ENCODE assay signal across 8 mouse cellular contexts in genomic region chr12:69776607-69777340, GRCm38 (mm10). TPM values are rescaled to one million over a fixed set of nuclear protein-coding genes. Genes with fewer than 3 reads are reported as not detected.
DNase-seq lines count a peak whose midpoint lies in the region; ATAC-seq and TF ChIP-seq lines count a peak whose summit lies in the region.
"Had no signal": no experiment of that assay in that cellular context is flagged by ENCODE, and none has a peak within 500 bp of the region (broad histone marks: within the 10 kb centered on the region; RNA-seq: fewer than 3 reads in every experiment).

No protein-coding gene starts in this region.

- peaks cover 16% of the 10 kb centered on the region; the same call in 1 of the 2 replicates for H3K4me1 ChIP-seq in kidney, postnatal 0 days (replicated peaks; ENCODE audit: insufficient read depth, low read length)
- no peaks in the 10 kb centered on the region for H3K4me1 ChIP-seq in hindbrain, embryonic 16.5 days (ENCODE audit: control insufficient read depth, insufficient read depth, low read depth, low read length)

- peak; percentile 37 for DNase-seq in thymus, postnatal 14 days
- DNase-seq in thymus, postnatal 0 days (ENCODE audit: low spot score), result no peak
- DNase-seq in kidney, postnatal 0 days (ENCODE audit: low spot score), result no peak
- peak; percentile 30 for DNase-seq in lung, postnatal 14 days
- DNase-seq in gastrocnemius, adult 18-20 months (ENCODE audit: low spot score), result no peak
- DNase-seq: heart, postnatal 4 days had no signal

- 57% methylated on average over 11 of the region's 11 CpGs for WGBS in kidney, postnatal 0 days
- WGBS in hindbrain, embryonic 16.5 days, result 76% methylated on average over 11 of the region's 11 CpGs

- no peak overlapping the region for H3K4me3 ChIP-seq in kidney, postnatal 0 days (replicated peaks; ENCODE audit: low read depth, low read length)
- H3K4me3 ChIP-seq in hindbrain, embryonic 16.5 days (ENCODE audit: low read length), result no peak overlapping the region

- no peaks in the 10 kb centered on the region for H3K27me3 ChIP-seq in kidney, postnatal 0 days (ENCODE audit: insufficient read depth, low read length)
- H3K27me3 ChIP-seq in hindbrain, embryonic 16.5 days (replicated peaks; ENCODE audit: control insufficient read depth, insufficient read depth, low read length), result no peaks in the 10 kb centered on the region

- no peak for TF ChIP-seq CTCF in kidney, postnatal 0 days (IDR thresholded peaks at IDR 0.05; ENCODE audit: low read depth)

- ATAC-seq in kidney, postnatal 0 days (replicated peaks; ENCODE audit: low FRiP score, low read depth), result no peak; the same call in 1 of the 2 replicates
- ATAC-seq in hindbrain, embryonic 16.5 days, result no peak
- no peak for ATAC-seq in cerebellum, adult (ENCODE audit: insufficient number of reproducible peaks, low FRiP score, low TSS enrichment)

- H3K36me3 ChIP-seq in kidney, postnatal 0 days (ENCODE audit: insufficient read depth, low read length), result no peaks in the 10 kb centered on the region; the same call in 1 of the 2 replicates
- no peaks in the 10 kb centered on the region for H3K36me3 ChIP-seq in hindbrain, embryonic 16.5 days (ENCODE audit: control insufficient read depth, insufficient read depth, low read length)

- no peak overlapping the region for H3K9ac ChIP-seq in kidney, postnatal 0 days (ENCODE audit: low read depth, low read length)
- no peak overlapping the region for H3K9ac ChIP-seq in hindbrain, embryonic 16.5 days (ENCODE audit: low read depth, low read length)

- H3K9me3 ChIP-seq in kidney, postnatal 0 days (replicated peaks; ENCODE audit: low read length), result no peaks in the 10 kb centered on the region
- H3K9me3 ChIP-seq in hindbrain, embryonic 16.5 days (ENCODE audit: control insufficient read depth, low read length), result no peaks in the 10 kb centered on the region

- H3K4me2 ChIP-seq in kidney, postnatal 0 days (ENCODE audit: low read length), result no peak overlapping the region
- no peak overlapping the region for H3K4me2 ChIP-seq in hindbrain, embryonic 16.5 days (ENCODE audit: low read length)

- H3K27ac ChIP-seq in kidney, postnatal 0 days, result peak overlapping the region; percentile 87
- H3K27ac ChIP-seq in hindbrain, embryonic 16.5 days (ENCODE audit: low read depth, low read length), result no peak overlapping the region

RNA-seq across cellular contexts. Expression of gene Cdkl1, which starts 14.3 kb away (rescaled TPM):
- 4.2 and 7.8 TPM in 2 replicates for polyA plus RNA-seq in thymus, postnatal 0 days (2015; fragmentation: Nextera tagmentation; extraction: Ambion mirVana)
- 85.5 and 93.2 TPM in 2 replicates for polyA plus RNA-seq in kidney, postnatal 0 days (2015; fragmentation: Nextera tagmentation; extraction: Ambion mirVana)
- polyA plus RNA-seq in hindbrain, embryonic 16.5 days (2015; fragmentation: Nextera tagmentation; extraction: Ambion mirVana), result 13.2 and 16.5 TPM in 2 replicates
- 1 to 10 TPM; 1.0 to 1.6 TPM for total RNA-seq in gastrocnemius, adult 18-20 months (2021)

RNA-seq across cellular contexts. Expression of gene Atp5s, which starts 52.0 kb away (rescaled TPM):
- polyA plus RNA-seq in thymus, postnatal 0 days (2015; fragmentation: Nextera tagmentation; extraction: Ambion mirVana), result 19.1 and 19.8 TPM in 2 replicates
- polyA plus RNA-seq in kidney, postnatal 0 days (2015; fragmentation: Nextera tagmentation; extraction: Ambion mirVana), result 29.5 and 32.9 TPM in 2 replicates
- 38.9 and 42.6 TPM in 2 replicates for polyA plus RNA-seq in hindbrain, embryonic 16.5 days (2015; fragmentation: Nextera tagmentation; extraction: Ambion mirVana)
- total RNA-seq in gastrocnemius, adult 18-20 months (2021), result 10 to 100 TPM; 20.1 to 23.3 TPM

RNA-seq across cellular contexts. Expression of gene L2hgdh, which starts 52.1 kb away (rescaled TPM):
- 7.1 and 9.0 TPM in 2 replicates for polyA plus RNA-seq in thymus, postnatal 0 days (2015; fragmentation: Nextera tagmentation; extraction: Ambion mirVana)
- 20.0 and 21.1 TPM in 2 replicates for polyA plus RNA-seq in kidney, postnatal 0 days (2015; fragmentation: Nextera tagmentation; extraction: Ambion mirVana)
- polyA plus RNA-seq in hindbrain, embryonic 16.5 days (2015; fragmentation: Nextera tagmentation; extraction: Ambion mirVana), result 14.4 and 15.3 TPM in 2 replicates
- total RNA-seq in gastrocnemius, adult 18-20 months (2021), result 10 to 100 TPM; 37.6 to 42.5 TPM

Comparison
In these comparisons a context has a peak if more than half of its experiments do, and no peak if none do; other contexts are left out.
1. DNase-seq: peak in thymus, postnatal 14 days (single experiment) and lung, postnatal 14 days (single experiment); none in thymus, postnatal 0 days (single experiment), kidney, postnatal 0 days (single experiment) and gastrocnemius, adult 18-20 months (single experiment).